Mouse (Mus musculus) hindbrain, embryonic 13.5 days (tissue): ENCODE data around the gene Dcxr. TPM values are rescaled to one million over a fixed set of nuclear protein-coding genes. Genes with fewer than 3 reads are reported as not detected.
"Not testable (repeated sequence)": the region's sequence is repeated elsewhere in the genome, so short reads cannot be mapped to it uniquely, and the experiment has no call there.

ENCODE experiments used
- ATAC-seq: fragments of 200-750 bp; cut with Nextera tagmentation; 2 replicates; pipeline ENCODE4 v1.8.0; 2017; ENCODE audit warnings: moderate TSS enrichment; ENCODE audit not compliant: low FRiP score
- H3K27ac ChIP-seq: fragments of 300-500 bp; sonication (generic); 2 replicates; pipeline ENCODE4 v1.5.1; 2015; ENCODE audit warnings: inconsistent platforms, mild to moderate bottlenecking, moderate library complexity
- H3K27me3 ChIP-seq: fragments of 300-500 bp; sonication (generic); 2 replicates; pipeline ENCODE4 v1.6.1; 2015; ENCODE audit warnings: mild to moderate bottlenecking, inconsistent platforms
- H3K36me3 ChIP-seq: fragments of 300-500 bp; sonication (generic); 2 replicates; pipeline ENCODE4 v1.6.1; 2015; ENCODE audit warnings: mild to moderate bottlenecking, inconsistent platforms
- H3K4me1 ChIP-seq: fragments of 300-500 bp; sonication (generic); replicated peaks from 2 replicates; pipeline ENCODE4 v1.6.1; 2015; ENCODE audit warnings: inconsistent platforms
- H3K4me2 ChIP-seq: fragments of 300-500 bp; sonication (generic); 2 replicates; pipeline ENCODE4 v1.6.1; 2015; ENCODE audit warnings: inconsistent platforms, mild to moderate bottlenecking, moderate library complexity
- H3K4me3 ChIP-seq: fragments of 300-500 bp; sonication (generic); 2 replicates; pipeline ENCODE4 v1.5.1; 2015; ENCODE audit warnings: mild to moderate bottlenecking, inconsistent platforms
- H3K9ac ChIP-seq: fragments of 300-500 bp; sonication (generic); 2 replicates; pipeline ENCODE4 v1.6.1; 2015; ENCODE audit warnings: mild to moderate bottlenecking, inconsistent platforms
- H3K9me3 ChIP-seq: fragments of 300-500 bp; sonication (generic); 2 replicates; pipeline ENCODE4 v1.6.1; 2016; ENCODE audit warnings: inconsistent platforms
- WGBS: fragments of 180-500 bp; shearing (Covaris S2); methylation state at CpG from one replicate; pipeline ENCODE4 v1.1.7; 2015; 5-methylcytosine and 5-hydroxymethylcytosine counted together
- polyA plus RNA-seq: library from polyadenylated mRNA; unstranded; fragments of >200 nt; fragmentation: Nextera tagmentation; extraction: Ambion mirVana; gene quantifications from 2 replicates; pipeline ENCODE4 v1.2.1, GENCODE M21; 2015

Gene Dcxr
- 9.7 and 12.1 TPM in 2 replicates for polyA plus RNA-seq

DNA sequence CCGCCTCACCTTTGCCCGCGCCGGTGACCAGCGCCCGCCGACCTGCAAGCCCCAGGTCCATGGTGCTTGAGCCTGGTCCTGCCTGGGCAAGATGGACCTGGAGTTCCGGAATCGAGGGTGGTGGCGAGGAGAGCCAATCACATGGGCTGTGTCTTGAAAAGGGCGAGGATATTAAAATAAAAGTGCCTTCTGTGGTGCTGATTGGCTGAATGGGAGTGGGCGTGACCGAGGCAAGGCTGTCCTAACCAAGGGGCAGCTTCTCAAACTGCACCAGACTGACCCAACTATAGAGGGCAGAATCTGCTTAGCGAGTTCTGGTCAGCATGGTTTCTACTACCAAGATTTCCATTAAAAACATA lies at the start of gene Dcxr:
Gene Dcxr, minus strand, starts transcription at position 113 of the 359 bp plus-strand sequence.
- peaks cover 55% of the 10 kb centered on the region for H3K27me3 ChIP-seq

DNA sequence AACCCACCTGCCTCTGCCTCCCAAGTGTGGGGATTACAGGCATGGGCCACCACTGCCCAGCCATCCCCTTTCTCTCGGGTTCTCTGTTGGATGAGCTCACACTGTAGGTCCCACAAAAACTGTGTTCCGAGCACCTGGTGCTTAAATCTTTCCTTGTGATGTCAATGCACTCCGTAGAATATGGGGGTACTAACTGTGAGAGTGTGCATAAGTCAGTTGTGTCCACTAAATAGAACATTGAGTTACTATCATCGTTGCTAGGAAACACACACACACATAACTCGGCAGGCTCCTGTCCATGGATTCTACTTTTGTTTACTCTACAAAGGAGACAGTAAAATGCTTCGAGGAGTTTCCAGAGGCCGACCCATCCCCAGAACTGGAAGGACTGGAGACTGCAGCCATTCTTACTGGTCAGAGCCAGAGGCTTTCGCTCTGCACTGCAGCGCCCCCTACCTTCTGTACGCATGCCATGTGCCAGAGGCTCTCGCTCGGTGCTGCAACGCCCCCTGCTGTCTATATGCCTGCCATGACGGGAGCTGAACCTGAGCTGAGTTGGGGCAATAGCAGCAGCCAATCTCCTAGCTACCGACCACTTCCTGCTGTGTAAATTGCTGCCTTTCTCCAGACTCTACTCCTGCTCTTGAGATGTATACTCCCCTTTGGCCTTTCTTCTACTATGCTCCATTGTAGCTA lies 48.8 kb upstream of the Dcxr start:
- Histone ChIP-seq H3K9me3 (no peaks in the 10 kb centered on the region), H3K36me3 (peaks cover 17% of the 10 kb centered on the region), H3K27ac (no peak overlapping the region), H3K4me3 (no peak overlapping the region), H3K4me1 (peaks cover 15% of the 10 kb centered on the region), H3K27me3 (no peaks in the 10 kb centered on the region), H3K9ac (no peak overlapping the region), H3K4me2 (no peak overlapping the region)
- ATAC-seq = peak; percentile 85
- 25% methylated on average over 15 of the region's 15 CpGs for WGBS

More for the DNA sequence above, at the start of gene Dcxr:
- Histone ChIP-seq H3K27ac (no peak within 1 kb of the TSS), H3K9ac (peak within 1 kb of the TSS; percentile 73), H3K36me3 (peaks cover 22% of the 10 kb centered on the region), H3K9me3 (no peaks in the 10 kb centered on the region), H3K4me1 (peaks cover 25% of the 10 kb centered on the region), H3K4me3 (peak within 1 kb of the TSS; percentile 51), H3K4me2 (peak within 1 kb of the TSS; percentile 83)
- 0% methylated on average over 14 of the region's 14 CpGs for WGBS
- peak; percentile 79 for ATAC-seq

DNA sequence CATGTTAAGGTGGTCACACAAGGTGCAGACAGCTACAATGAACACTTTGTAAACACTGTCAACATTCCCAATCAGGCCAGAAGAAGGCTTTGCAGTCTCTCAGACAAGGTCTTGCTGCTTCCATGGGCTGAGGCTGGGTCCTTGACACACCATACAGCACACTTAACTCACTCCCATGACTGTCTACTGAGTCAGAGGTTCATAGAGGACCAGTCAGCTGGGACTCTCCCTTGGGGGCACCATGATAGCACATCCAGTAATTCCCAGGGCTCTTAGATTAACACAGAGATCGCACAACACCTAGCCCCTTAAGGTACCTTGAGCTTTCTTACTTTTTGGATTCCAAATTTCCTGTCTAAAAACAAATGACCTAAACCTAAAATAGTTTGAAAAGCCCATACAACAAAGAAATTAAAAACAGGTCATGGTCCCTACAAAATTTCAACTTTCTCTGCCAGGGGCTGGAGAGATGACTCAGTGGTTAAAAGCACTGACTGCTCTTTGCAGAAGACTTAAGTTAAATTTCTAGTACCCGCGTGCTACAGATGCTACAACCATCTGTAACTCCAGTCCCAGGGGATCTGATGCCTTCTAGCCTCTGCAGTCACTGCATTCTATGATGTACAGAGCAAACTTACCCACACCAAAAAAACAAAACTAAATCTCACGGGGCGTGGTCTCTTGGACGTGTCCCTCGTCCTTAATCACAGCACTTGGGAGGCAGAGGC lies 46.5 kb upstream of the Dcxr start:
- no peak overlapping the region for H3K27ac ChIP-seq
- peaks cover 15% of the 10 kb centered on the region for H3K4me1 ChIP-seq
- no peaks in the 10 kb centered on the region for H3K27me3 ChIP-seq
- no peak for ATAC-seq
- no peak overlapping the region for H3K4me2 ChIP-seq
- no peak overlapping the region for H3K9ac ChIP-seq
- no peaks in the 10 kb centered on the region for H3K36me3 ChIP-seq
- no peak overlapping the region for H3K4me3 ChIP-seq
- no peaks in the 10 kb centered on the region for H3K9me3 ChIP-seq
- WGBS = 85% methylated on average over 7 of the region's 7 CpGs

DNA sequence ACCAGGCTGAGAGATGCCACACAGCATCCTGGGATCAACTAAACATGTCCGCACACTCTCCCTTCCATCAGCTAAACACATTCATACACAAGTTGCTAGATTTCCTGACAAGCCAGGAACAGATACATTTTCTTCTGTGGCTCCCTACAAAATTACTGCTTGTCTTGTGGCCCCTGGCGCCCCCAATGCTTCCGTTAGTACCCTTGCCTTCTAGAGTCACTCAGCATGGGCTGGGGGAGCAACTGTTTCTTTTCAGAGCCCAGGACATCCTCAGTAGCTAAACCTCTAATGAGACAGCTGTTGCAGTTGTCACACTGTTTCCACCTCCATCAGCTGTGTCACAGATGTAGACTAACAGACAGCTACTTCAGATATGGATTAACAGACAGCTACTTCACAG lies 45.7 kb upstream of the Dcxr start:
- Histone ChIP-seq H3K27me3 (no peaks in the 10 kb centered on the region), H3K9ac (0 out of 2 replicates have a peak overlapping the region, but pooled peaks have one; percentile 13), H3K4me2 (no peak overlapping the region), H3K4me1 (peaks cover 15% of the 10 kb centered on the region), H3K36me3 (no peaks in the 10 kb centered on the region), H3K27ac (no peak overlapping the region), H3K4me3 (no peak overlapping the region), H3K9me3 (no peaks in the 10 kb centered on the region)
- ATAC-seq = no peak
- WGBS = 86% methylated on average over 3 of the region's 3 CpGs

DNA sequence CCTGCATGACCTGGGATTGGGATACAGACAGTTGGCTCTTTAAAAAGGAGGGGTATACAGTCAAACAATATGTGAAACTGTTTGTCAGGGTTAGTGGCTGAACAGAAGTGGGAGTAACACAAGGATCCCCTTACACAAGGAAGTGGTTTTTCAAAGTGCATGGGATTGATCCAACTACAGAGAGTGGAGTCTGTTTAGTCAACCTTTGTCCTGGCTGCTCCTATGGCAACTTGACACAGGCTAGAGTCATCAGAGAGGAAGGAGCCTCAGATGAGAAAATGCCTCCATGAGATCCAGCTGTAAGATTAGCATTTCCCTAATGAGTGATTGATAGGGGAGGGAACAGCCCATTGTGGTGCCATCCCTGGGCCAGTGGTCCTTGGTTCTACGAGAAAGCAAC lies 41.1 kb upstream of the Dcxr start:
- Histone ChIP-seq H3K27me3 (0 out of 2 replicates have a peak, but pooled peaks cover 7% of the 10 kb centered on the region), H3K9me3 (no peaks in the 10 kb centered on the region), H3K9ac (no peak overlapping the region), H3K4me1 (no peaks in the 10 kb centered on the region), H3K4me3 (no peak overlapping the region), H3K27ac (no peak overlapping the region), H3K4me2 (no peak overlapping the region), H3K36me3 (no peaks in the 10 kb centered on the region)
- 39% methylated on average over 1 of the region's 1 CpGs for WGBS
- ATAC-seq = no peak

DNA sequence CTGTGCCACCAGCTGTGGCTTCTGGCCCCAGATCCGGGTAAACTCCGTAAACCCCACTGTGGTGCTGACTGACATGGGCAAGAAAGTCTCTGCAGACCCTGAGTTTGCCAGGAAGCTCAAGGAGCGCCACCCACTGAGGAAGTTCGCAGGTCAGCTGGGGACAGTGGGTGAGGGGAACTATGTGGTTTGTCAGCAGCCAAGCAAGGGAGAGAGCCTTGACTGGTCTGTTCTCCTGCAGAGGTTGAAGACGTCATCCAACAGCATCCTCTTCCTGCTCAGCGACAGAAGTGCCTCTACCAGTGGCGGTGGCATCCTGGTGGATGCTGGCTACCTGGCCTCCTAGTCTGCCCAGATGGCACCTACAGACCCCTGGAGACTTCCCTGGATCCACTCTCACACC lies 39.9 kb upstream of the Dcxr start:
- H3K4me2 ChIP-seq, H3K9ac ChIP-seq, H3K27ac ChIP-seq, ATAC-seq, H3K4me3 ChIP-seq, H3K9me3 ChIP-seq, H3K36me3 ChIP-seq, H3K4me1 ChIP-seq: not testable (repeated sequence)
- H3K27me3 ChIP-seq = peaks cover 13% of the 10 kb centered on the region
- WGBS = 76% methylated on average over 4 of the region's 7 CpGs

DNA sequence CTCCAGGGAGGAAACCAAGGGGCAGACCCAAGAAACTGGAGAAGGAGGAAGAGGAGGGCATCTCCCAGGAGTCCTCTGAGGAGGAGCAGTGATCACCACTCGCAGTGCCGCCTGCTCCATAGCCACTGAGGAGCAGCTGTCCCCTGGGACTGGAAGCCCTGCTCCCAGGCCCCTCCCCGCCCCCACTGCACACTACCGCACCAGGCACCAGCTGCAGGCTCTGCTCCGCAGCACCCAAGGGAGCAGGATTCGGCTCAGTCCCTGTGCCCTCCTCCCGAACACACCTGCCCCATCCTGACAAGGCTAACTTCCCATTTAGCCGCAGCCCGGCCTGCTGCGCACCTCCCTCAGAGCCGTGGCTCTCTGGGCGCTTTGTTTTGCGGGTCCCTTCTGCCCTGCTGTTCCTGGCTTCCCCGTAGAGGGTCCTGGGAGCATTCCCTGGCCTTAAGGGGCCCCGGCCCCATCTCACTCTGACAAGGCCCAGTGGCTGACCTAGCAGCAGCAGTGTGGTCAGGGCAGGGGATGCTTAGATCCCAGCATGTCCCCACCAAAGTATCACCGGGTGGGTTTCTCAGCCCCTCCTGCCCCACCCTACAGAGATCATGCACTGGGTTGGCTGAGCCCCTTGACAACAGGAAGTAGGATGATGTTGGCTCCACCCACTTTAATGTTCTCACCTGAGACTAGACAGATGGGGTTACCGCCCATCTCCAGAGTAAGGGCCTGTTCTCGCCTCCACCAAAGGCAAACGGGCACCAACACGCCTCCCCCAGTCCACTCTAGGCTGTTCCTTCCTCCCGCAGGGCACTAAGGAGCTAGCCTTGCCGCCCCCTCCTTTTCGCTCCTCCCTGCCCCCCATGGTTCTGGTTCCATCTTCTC lies 36.3 kb upstream of the Dcxr start:
- H3K27me3 ChIP-seq = peaks cover 20% of the 10 kb centered on the region
- not testable (repeated sequence) for H3K36me3 ChIP-seq, H3K4me3 ChIP-seq, H3K9ac ChIP-seq, ATAC-seq, H3K4me1 ChIP-seq, H3K27ac ChIP-seq, H3K9me3 ChIP-seq
- 25% methylated on average over 4 of the region's 23 CpGs for WGBS
- H3K4me2 ChIP-seq = peak overlapping the region; percentile 26; the same call in 1 of the 2 replicates

- not testable (repeated sequence) for H3K9ac ChIP-seq, ATAC-seq, H3K4me1 ChIP-seq, H3K36me3 ChIP-seq, H3K27ac ChIP-seq, H3K4me3 ChIP-seq, H3K9me3 ChIP-seq
- 19% methylated on average over 14 of the region's 14 CpGs for whole genome bisulfite sequencing
- Histone ChIP-seq H3K27me3 (peaks cover 20% of the 10 kb centered on the region), H3K4me2 (peak within 1 kb of the TSS; percentile 26; the same call in 1 of the 2 replicates)
Observed at GRCm38 (mm10) chr11:120762672-120763041, 35.6 kb upstream of the Dcxr start, which contains the start of gene Hmga1b. Gene Hmga1b (plus strand): TSS chr11:120762794.

DNA sequence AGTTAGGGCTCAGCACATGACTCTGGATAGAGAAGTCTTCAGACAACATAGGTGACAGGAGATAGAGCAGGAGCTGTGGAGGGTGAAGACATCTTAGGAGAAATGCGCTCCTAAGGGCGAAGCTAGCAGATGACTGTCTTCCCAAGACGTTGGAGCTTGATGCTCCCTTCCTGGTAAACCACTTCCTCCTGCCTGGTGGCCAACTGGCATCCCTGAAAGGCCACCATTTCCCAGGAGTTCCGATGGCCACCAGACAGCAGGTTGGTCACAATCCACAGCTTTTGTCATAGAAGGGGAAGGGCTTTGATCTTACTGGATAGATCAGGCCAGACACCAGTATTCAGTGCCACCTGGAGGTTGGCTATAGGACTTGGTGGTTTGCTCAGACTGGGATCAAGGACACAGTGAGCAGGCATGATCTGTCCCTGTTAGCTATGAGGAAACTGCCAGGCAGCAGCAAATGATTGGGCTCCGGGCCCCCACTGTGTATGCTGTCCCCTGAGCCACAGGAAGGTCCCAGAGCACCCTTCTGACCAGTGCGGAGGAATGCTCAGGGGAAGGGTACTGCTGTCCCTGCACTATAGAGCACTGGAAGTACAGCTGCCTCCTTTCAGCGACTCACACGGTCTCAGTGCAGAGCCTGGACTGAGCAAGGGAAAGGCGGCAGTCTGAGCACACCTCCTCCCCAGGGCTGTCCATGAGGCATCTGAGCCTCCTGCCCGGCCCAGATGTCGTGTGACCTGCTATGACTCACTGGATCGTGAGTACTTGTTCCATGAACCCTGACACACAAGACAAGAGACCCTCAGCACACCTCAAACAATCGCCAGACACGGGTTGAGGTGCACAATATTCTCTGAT lies 35.0 kb upstream of the Dcxr start:
- Histone ChIP-seq H3K27me3 (peaks cover 20% of the 10 kb centered on the region), H3K4me2 (no peak overlapping the region), H3K9me3 (0 out of 2 replicates have a peak, but pooled peaks cover 6% of the 10 kb centered on the region), H3K4me1 (no peaks in the 10 kb centered on the region; the same call in 1 of the 2 replicates), H3K27ac (no peak overlapping the region), H3K36me3 (no peaks in the 10 kb centered on the region), H3K9ac (no peak overlapping the region), H3K4me3 (no peak overlapping the region)
- 75% methylated on average over 14 of the region's 14 CpGs for WGBS
- no peak for ATAC-seq

GRCm38 (mm10) chr11:120760236-120760635 lies 33.2 kb upstream of the Dcxr start:
- Histone ChIP-seq H3K9ac (no peak overlapping the region), H3K36me3 (no peaks in the 10 kb centered on the region), H3K4me1 (no peaks in the 10 kb centered on the region; the same call in 1 of the 2 replicates), H3K27ac (no peak overlapping the region), H3K4me3 (no peak overlapping the region), H3K4me2 (no peak overlapping the region), H3K9me3 (0 out of 2 replicates have a peak, but pooled peaks cover 6% of the 10 kb centered on the region), H3K27me3 (peaks cover 13% of the 10 kb centered on the region)
- 96% methylated on average over 9 of the region's 9 CpGs for WGBS
- ATAC-seq = no peak

DNA sequence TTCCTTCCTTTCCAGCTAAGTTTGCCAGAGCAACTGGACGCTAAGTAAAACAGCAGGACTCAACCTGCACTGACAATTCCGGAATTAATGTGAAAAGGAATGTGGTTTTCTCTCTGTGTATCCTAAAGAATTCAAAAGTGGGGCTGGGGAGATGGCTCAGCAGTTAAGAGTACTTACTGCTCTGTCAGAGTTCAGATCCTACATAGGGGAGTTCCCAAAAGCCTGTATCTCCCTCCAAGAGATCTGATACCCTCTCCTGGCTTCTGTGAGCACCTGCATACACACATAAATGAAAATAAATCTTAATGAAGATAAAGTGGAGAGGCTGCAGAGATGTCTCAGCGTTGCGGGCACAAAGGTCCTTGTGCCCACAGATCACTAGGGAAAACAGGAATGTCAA lies 24.5 kb upstream of the Dcxr start:
- Histone ChIP-seq H3K27ac (no peak overlapping the region), H3K9ac (no peak overlapping the region), H3K36me3 (no peaks in the 10 kb centered on the region), H3K9me3 (no peaks in the 10 kb centered on the region), H3K4me3 (no peak overlapping the region), H3K4me1 (no peaks in the 10 kb centered on the region), H3K27me3 (no peaks in the 10 kb centered on the region), H3K4me2 (no peak overlapping the region)
- WGBS = 74% methylated on average over 4 of the region's 4 CpGs
- ATAC-seq = no peak
